In genomic region chr9:54438246-54438645, GRCm38 (mm10) we compare ENCODE assay signal across 8 mouse cellular contexts.
A peak's percentile ranks its signal among the peaks of the same experiment; 100 is the strongest.
DNase-seq lines count a peak whose midpoint lies in the region; ATAC-seq and TF ChIP-seq lines count a peak whose summit lies in the region.

No protein-coding gene starts in this region.

- 22% methylated on average over 2 of the region's 2 CpGs for WGBS in intestine, postnatal 0 days
- 31% methylated on average over 2 of the region's 2 CpGs for WGBS in intestine, embryonic 16.5 days
- WGBS in kidney, embryonic 16.5 days, result 22% methylated on average over 2 of the region's 2 CpGs

- TF ChIP-seq EP300 in CH12.LX (IDR thresholded peaks at IDR 0.05; ENCODE audit: low read length), result no peak

- no peak overlapping the region for H3K4me3 ChIP-seq in intestine, postnatal 0 days (ENCODE audit: low read depth, low read length)
- H3K4me3 ChIP-seq in intestine, embryonic 16.5 days (ENCODE audit: low read length), result no peak overlapping the region
- no peak overlapping the region for H3K4me3 ChIP-seq in CH12.LX (replicated peaks in 1 of 3; ENCODE audit: low read depth in 2 of 3, low read length in 2 of 3, poor library complexity in 1 of 3)
- no peak overlapping the region for H3K4me3 ChIP-seq in embryonic fibroblast, embryonic 13.5 days (ENCODE audit: insufficient read depth, low read length)
- H3K4me3 ChIP-seq in kidney, embryonic 16.5 days (ENCODE audit: low read length), result no peak overlapping the region

- DNase-seq in CH12.LX (ENCODE audit: extremely low read depth), result peak; percentile 57
- DNase-seq in adrenal gland, postnatal 10 days, result peak; percentile 56
- DNase-seq in mesoderm, embryonic 11.5 days (ENCODE audit: low read depth, low spot score), result peak; percentile 72
- no peak for DNase-seq in spleen, postnatal 14 days (ENCODE audit: low spot score in 2 of 2)

- ATAC-seq in intestine, postnatal 0 days, result no peak
- ATAC-seq in intestine, embryonic 16.5 days, result no peak
- peak; percentile 69; the same call in 1 of the 2 replicates for ATAC-seq in kidney, embryonic 16.5 days (ENCODE audit: low FRiP score, low TSS enrichment)

- peak; percentile 84 for TF ChIP-seq RAD21 in CH12.LX (IDR thresholded peaks at IDR 0.05; ENCODE audit: low read depth, low read length)

- in situ Hi-C loops in CH12.LX (cut with MboI; ENCODE audit: low pct_ligation_motif_present, low pct_unique_long_range_greater_than_20kb, low sequenced_read_pairs), result no loop called here

- no peak for TF ChIP-seq POLR2A in CH12.LX (IDR thresholded peaks at IDR 0.05; ENCODE audit: low read depth, low read length)
- TF ChIP-seq POLR2A in embryonic fibroblast, embryonic 13.5 days (IDR thresholded peaks at IDR 0.05; ENCODE audit: low read depth, low read length), result no peak

- H3K4me2 ChIP-seq in intestine, postnatal 0 days (replicated peaks; ENCODE audit: low read depth), result no peak overlapping the region
- H3K4me2 ChIP-seq in intestine, embryonic 16.5 days (ENCODE audit: low read depth, low read length), result no peak overlapping the region
- H3K4me2 ChIP-seq in CH12.LX (ENCODE audit: insufficient read depth, low read depth, poor library complexity, severe bottlenecking), result no peak overlapping the region
- no peak overlapping the region for H3K4me2 ChIP-seq in kidney, embryonic 16.5 days (replicated peaks; ENCODE audit: low read depth, low read length)

- H3K79me2 ChIP-seq in CH12.LX (replicated peaks; ENCODE audit: control insufficient read depth, extremely low read depth, insufficient read depth, poor library complexity, severe bottlenecking), result no peaks in the 10 kb centered on the region

- H3K27me3 ChIP-seq in intestine, postnatal 0 days (replicated peaks; ENCODE audit: control insufficient read depth, insufficient read depth, low read length), result no peaks in the 10 kb centered on the region
- no peaks in the 10 kb centered on the region for H3K27me3 ChIP-seq in intestine, embryonic 16.5 days (replicated peaks; ENCODE audit: control insufficient read depth, insufficient read depth, low read length)
- no peaks in the 10 kb centered on the region for H3K27me3 ChIP-seq in CH12.LX (replicated peaks)
- no peaks in the 10 kb centered on the region for H3K27me3 ChIP-seq in kidney, embryonic 16.5 days (ENCODE audit: insufficient read depth, low read length)

- peak; percentile 71 for TF ChIP-seq CTCF in intestine, postnatal 0 days (IDR thresholded peaks at IDR 0.05; ENCODE audit: low read depth)
- TF ChIP-seq CTCF in CH12.LX (conservative IDR thresholded peaks at IDR 0.05 in 1 of 2, IDR thresholded peaks at IDR 0.05 in 1 of 2; ENCODE audit: low read depth in 2 of 2, low read length in 2 of 2), result peak; percentile 47 to 81; a peak in 3 of 4 replicates
- peak; percentile 72; the same call in 1 of the 2 replicates for TF ChIP-seq CTCF in embryonic fibroblast, embryonic 13.5 days (IDR thresholded peaks at IDR 0.05; ENCODE audit: borderline replicate concordance, insufficient read depth, low read length)

- dilution Hi-C loops in CH12.LX (cut with MboI; ENCODE audit: extremely low pct_ligation_motif_present, extremely low pct_unique_long_range_greater_than_20kb, low sequenced_read_pairs), result no loop called here

- no peaks in the 10 kb centered on the region for H3K9me3 ChIP-seq in intestine, postnatal 0 days (ENCODE audit: control insufficient read depth)
- no peaks in the 10 kb centered on the region for H3K9me3 ChIP-seq in intestine, embryonic 16.5 days (ENCODE audit: control insufficient read depth, low read length)
- H3K9me3 ChIP-seq in CH12.LX (replicated peaks; ENCODE audit: low read length), result no peaks in the 10 kb centered on the region
- no peaks in the 10 kb centered on the region for H3K9me3 ChIP-seq in kidney, embryonic 16.5 days (ENCODE audit: low read length)

- H3K9ac ChIP-seq in intestine, postnatal 0 days (ENCODE audit: low read depth, low read length), result no peak overlapping the region
- H3K9ac ChIP-seq in intestine, embryonic 16.5 days (ENCODE audit: low read depth, low read length), result no peak overlapping the region
- H3K9ac ChIP-seq in CH12.LX (ENCODE audit: insufficient read depth, low read depth), result no peak overlapping the region
- H3K9ac ChIP-seq in kidney, embryonic 16.5 days (replicated peaks; ENCODE audit: low read length), result no peak overlapping the region

- H3K36me3 ChIP-seq in intestine, postnatal 0 days (ENCODE audit: control insufficient read depth, insufficient read depth), result no peaks in the 10 kb centered on the region
- H3K36me3 ChIP-seq in intestine, embryonic 16.5 days (ENCODE audit: control insufficient read depth, insufficient read depth, low read length), result no peaks in the 10 kb centered on the region
- H3K36me3 ChIP-seq in CH12.LX (replicated peaks in 1 of 2; ENCODE audit: control insufficient read depth in 1 of 2, insufficient read depth in 1 of 2, low read length in 1 of 2), result peaks cover 3 to 32% of the 10 kb centered on the region in 2 experiments
- H3K36me3 ChIP-seq in kidney, embryonic 16.5 days (ENCODE audit: insufficient read depth, low read length), result no peaks in the 10 kb centered on the region

- H3K4me1 ChIP-seq in intestine, postnatal 0 days (replicated peaks; ENCODE audit: control insufficient read depth, insufficient read depth, low read length), result no peaks in the 10 kb centered on the region
- H3K4me1 ChIP-seq in intestine, embryonic 16.5 days (ENCODE audit: control insufficient read depth, insufficient read depth, low read length), result no peaks in the 10 kb centered on the region
- H3K4me1 ChIP-seq in CH12.LX (ENCODE audit: control insufficient read depth in 1 of 2, insufficient read depth in 2 of 2), result no peaks in the 10 kb centered on the region; a peak in 1 of 4 replicates
- H3K4me1 ChIP-seq in embryonic fibroblast, embryonic 13.5 days (ENCODE audit: control insufficient read depth, insufficient read depth, low read length), result no peaks in the 10 kb centered on the region
- H3K4me1 ChIP-seq in kidney, embryonic 16.5 days (ENCODE audit: insufficient read depth, low read length), result no peaks in the 10 kb centered on the region

- H3K27ac ChIP-seq in intestine, postnatal 0 days (ENCODE audit: low read depth, low read length), result no peak overlapping the region
- no peak overlapping the region for H3K27ac ChIP-seq in intestine, embryonic 16.5 days (ENCODE audit: low read length)
- no peak overlapping the region for H3K27ac ChIP-seq in CH12.LX (ENCODE audit: insufficient read depth, low read depth)
- no peak overlapping the region for H3K27ac ChIP-seq in embryonic fibroblast, embryonic 13.5 days (ENCODE audit: insufficient read depth, low read length)
- no peak overlapping the region for H3K27ac ChIP-seq in kidney, embryonic 16.5 days (ENCODE audit: low read length)

TF ChIP-seq in CH12.LX, 34 proteins besides CTCF, POLR2A, EP300 and RAD21:
- peak; percentile 78 for TF ChIP-seq SMC3 (IDR thresholded peaks at IDR 0.05; ENCODE audit: low read depth, low read length)
- TF ChIP-seq NELFE (IDR thresholded peaks at IDR 0.05; ENCODE audit: low read depth, low read length), result peak; percentile 24; the same call in 1 of the 2 replicates
- no peak for TF ChIP-seq MEF2A (IDR thresholded peaks at IDR 0.05; ENCODE audit: borderline replicate concordance, low read depth, low read length)
- 0 out of 2 replicates have a peak, but pooled peaks have one; percentile 33 for TF ChIP-seq SIN3A (IDR thresholded peaks at IDR 0.05; ENCODE audit: low read length)
- peak; percentile 60 for TF ChIP-seq ZC3H11A (IDR thresholded peaks at IDR 0.05; ENCODE audit: low read depth, low read length)

Comparison
In these comparisons a context has a peak if more than half of its experiments do, and no peak if none do; other contexts are left out.
1. DNase-seq: peak in CH12.LX (single experiment), adrenal gland, postnatal 10 days (single experiment) and mesoderm, embryonic 11.5 days (single experiment); none in spleen, postnatal 14 days (0 of 2).
2. Peak in every context shown above with its lines, with median percentiles within 50 percentile points of each other: CTCF ChIP-seq.